Mouse (Mus musculus) C2C12 (cell line): ENCODE results near the gene Gm10401.

Source experiments
- CTCF ChIP-seq: IDR thresholded peaks from one replicate; pipeline ENCODE4 v1.5.1; 2011; ENCODE audit not compliant: control insufficient read depth, insufficient read depth, insufficient read length
- USF1 ChIP-seq: IDR thresholded peaks from one replicate; pipeline ENCODE4 v1.6.1; 2011; ENCODE audit warnings: low read depth, mild to moderate bottlenecking, control low read depth, moderate library complexity

GRCm38 (mm10) chr5:115070457-115070856 is 27.6 kb downstream of the Gm10401 start:
- TF ChIP-seq USF1: no peak
- TF ChIP-seq CTCF: no peak
